Mouse (Mus musculus): ENCODE results near the gene Angel1.

The Angel1 gene

DNA sequence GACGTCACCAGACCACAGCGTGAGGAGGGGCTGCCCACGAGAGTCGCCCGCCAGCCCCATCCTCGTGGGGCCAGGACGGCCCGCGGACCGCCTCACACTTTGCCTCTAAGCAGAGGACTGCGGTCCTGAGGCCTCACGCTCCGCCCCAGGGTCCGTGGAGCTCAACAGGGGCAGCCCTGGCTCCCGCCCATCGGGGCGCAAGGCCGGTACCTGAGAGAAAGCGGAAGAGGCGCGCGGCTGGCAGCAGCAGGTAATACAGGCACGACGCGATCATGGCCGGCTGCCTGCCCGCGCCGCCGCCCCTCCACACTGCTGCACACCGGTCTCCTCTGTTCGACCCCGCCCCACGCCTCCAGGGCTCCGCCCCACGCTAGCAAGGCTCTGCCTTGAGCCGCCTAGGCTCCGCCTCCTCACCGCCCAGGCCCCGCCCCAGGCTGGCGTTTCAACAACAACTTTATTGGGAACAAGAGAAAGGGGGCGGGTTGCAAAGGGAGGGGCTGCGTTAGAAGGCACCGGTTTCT is at the start of gene Angel1:
Angel1 (minus strand) TSS at position 341 of the 521 bp plus-strand sequence.
- DNase-seq (ENCODE audit: low read depth), result no peak

DNA sequence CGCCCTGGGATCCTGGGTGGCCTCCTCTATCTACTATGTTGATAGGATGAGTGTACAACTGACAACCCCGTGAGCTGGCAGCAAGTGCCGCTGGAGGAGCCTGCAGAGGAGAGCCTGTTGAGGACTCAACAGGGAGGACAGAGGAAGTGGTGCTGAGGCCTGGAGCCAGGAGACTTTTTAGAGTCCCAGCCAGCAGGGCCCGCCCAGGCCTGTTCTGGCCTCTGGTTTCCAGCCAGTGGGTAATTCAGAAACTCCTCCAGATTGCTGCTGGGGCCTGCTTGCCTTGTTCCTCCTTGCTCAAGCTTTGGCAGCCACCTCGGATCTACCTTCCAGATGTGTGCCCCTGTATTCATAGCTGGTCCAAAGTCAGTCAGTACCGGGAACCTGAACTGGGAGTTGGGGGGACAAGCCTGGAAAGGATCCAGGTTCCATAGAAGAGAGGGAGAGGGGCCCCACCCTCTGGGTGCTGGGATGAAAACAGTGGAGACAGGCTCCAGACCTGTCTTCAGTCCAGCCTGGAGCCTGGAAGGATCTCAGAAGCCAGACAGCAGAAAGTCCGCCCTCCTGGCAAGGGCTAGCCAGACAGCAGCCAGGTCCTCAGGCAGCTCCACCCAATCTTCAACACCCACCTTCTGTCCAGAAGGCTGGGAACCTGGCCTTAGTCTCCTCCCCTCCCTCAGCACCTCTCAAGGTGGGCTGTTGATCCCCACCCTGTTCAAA is 49.5 kb upstream of the Angel1 start:
- DNase-seq (ENCODE audit: low read depth), result no peak

DNA sequence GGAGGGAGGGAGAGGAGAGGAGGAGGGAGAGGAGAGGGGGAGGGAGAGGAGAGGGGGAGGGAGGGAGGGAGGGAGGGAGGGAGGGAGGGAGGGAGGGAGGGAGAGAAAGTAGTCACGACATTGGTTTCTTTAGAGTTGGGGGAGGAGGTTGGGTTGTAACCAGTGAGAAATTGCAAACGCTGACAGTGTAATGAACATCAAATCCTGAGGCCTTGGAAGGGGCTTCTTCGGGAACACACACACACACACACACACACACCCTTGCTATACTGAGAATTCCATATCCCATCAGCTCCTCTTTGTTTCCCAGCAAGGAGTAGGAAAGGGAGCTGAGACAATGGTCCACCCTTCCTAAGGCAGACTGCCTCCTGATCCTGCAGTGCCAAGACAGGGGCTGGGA is 46.3 kb upstream of the Angel1 start:
- DNase-seq (ENCODE audit: low read depth), result no peak

DNA sequence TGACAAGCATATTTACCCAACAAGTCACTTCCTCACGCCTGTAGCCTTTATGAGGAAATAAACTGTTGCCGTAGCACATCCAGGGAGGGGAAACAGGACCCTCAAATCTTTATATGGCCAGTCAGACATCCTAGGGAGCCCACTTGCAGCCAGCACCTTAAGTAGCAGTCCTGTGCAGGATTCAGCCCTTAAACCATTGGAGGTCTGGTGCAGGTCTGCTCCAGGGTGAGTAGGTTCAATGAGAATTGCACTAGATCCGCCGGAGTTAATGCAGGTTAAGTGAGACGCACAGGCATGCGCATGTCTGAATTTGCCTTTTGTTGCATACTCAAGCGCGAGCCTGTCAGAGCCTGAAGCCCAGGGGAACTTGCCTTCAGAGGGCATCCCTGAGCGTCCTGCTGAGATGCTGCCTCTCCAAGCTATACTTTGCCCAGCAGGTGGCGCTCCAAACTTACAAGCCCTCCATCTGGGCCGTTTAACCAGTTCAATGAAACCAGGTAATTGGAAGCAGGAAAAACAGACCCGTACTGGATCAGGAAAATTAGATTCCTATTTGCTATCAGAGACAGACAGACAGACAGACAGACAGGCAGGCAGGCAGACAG is 45.7 kb upstream of the Angel1 start:
- DNase-seq (ENCODE audit: low read depth), result peak; percentile 94

DNA sequence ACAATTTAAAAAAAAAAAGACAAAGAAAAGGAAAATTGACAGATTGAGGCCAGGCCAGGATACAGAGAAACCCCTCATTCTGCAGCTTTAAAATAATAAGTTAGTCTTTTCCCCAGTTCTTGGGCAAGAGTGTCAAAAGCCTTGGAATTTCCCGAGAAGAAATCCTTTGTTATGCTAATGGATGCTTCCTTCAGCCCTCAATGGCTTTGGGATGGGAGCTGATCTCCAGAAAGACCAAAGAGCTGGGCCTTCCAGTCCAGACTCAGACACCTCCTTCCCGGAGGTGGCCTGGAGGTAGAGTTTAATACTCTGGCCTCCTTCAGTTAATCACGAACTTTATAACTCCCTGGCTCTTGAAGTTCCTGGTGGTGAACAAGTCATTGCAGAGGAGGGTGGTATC is 44.7 kb upstream of the Angel1 start:
- DNase-seq (ENCODE audit: low read depth), result no peak

DNA sequence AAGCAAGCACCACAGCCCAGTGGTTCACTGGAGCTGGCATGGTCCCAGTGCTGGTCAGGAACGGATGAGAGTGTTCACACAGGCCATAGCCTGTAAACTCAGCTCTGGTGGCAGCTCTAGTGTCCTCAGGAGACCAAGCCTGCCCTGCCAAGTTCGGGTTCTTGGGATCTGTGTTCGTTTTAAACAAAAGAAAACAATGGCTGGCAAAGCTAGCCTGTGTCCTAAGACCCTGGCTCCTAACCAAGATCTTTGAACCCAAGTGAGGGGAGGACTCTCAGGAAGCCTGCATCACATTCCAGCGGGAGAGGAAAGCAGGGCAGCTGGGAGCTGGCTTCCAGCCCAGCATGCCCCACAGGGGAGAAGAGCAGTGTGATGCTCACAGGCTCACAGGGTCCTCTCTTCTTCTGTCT is 44.0 kb upstream of the Angel1 start:
- no peak for DNase-seq (ENCODE audit: low read depth)

DNA sequence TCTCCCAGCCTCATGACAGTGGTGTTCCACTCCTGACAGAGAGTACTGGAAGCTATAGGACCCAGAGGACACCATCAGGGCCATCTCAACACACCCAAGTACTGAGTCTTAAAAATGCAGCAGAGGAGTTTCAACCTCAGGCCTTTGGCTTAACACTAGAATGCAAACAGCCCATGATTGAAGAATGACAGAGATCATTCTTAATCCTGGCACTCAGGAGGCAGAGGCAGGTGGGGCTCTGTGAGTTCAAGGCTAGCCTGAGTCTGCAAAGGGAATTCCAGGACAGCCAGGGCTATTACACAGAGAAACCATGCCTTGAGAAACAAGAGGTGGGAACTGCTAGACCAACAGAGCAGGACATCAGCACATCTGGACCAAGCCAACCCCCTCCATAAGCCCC is 43.6 kb upstream of the Angel1 start:
- no peak for DNase-seq (ENCODE audit: low read depth)

DNA sequence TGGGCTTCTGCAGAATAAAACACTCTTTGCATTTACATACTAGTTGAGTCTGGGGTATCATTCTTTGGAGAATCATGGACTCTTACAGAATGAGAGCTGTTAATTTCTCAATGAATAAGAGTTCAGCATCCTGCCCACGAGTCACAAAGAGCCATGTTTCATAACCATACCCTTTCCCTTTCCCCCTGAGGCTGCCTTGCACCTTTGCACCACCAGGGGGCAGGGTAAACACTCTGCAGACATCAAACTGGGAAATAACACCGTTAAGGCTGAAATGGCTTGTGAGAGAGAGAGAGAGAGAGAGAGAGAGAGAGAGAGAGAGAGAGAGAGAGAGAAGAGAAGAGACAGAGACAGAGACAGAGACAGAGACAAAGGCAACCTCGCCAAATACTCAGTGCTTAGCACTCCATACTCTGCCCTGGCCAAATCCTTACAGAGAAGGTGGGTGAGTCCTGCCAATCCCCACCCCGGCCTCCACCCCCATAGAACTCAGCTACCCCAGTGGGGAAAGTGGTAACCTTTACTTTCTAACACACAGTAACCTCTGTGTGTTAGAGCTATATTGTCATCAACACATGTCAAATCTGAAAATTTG is 42.8 kb upstream of the Angel1 start:
- peak; percentile 77 for DNase-seq (ENCODE audit: low read depth)

DNA sequence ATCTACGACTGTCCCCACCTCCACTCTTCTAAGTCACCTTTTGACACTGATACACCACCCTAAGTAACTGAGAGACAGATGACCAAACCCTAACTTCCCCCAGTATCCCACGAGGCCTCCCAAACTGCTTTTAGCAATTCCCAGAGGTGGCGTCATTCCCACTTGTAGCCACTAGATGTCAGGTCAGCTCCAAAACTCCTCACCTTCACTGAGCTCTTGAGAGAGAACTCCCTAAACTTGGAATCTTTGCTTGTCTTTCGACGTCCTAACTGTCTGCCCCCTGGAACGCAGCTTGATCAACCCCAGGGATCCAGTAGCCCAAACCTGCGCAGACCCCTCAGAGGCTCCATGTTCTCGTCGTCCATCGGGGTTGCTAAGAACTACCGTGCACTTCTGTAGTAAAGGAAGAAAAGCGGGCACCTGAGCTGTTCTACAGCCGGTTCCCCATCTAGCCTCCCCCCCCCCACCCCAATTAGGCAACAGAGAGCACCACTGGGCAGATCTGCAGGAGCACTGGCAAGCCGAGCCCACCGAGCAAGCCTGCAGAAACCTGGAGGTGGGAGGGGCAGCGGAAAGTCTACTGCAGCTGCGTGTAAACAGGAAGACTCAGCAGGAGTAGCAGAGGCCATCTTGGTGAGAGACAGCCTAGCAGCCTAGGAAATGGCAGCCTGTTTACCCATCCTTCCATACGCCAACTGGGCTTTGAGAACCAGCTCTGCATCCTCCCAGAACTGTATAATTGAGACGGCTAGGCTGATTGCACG is 41.8 kb upstream of the Angel1 start:
- DNase-seq (ENCODE audit: low read depth), result peak; percentile 60

DNA sequence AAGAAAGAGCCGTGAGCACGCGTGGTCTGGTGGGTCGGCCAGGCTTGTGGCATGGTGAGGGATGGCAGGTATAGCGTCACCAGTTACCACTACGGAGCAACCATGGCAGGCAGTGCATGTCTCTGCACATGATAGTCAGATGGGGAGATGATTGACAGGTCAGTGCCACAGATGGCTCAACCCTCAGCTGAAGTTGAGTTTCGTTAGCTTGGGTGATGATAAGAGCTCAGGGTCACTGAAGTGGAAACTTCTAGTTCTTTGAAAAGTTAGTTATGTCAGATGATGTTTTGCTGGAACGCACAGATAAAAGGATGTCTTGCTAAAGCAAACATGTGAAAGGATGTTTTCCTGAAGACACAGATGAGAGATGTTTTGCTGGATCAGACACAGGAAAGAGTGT is 40.2 kb upstream of the Angel1 start:
- DNase-seq (ENCODE audit: low read depth), result no peak

DNA sequence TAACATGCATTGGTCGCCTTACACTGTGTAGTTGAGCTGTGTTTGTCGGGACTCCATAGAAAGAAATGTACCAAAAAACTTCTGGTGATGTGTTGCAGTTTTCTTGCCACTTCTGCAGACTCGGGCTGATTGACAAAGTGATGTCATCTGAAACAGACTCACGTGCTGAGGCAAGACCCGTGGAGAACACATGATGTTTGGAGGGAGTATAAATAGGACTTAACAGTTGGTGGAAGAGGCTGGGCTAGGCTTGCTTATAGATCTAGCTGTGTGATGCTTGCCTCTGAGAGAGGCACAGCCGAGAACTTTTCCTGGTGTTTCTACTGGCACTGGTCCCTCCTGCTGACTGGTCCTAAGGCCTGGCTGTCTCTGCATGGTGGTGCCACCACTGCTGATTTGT is 37.8 kb upstream of the Angel1 start:
- DNase-seq (ENCODE audit: low read depth), result no peak

DNA sequence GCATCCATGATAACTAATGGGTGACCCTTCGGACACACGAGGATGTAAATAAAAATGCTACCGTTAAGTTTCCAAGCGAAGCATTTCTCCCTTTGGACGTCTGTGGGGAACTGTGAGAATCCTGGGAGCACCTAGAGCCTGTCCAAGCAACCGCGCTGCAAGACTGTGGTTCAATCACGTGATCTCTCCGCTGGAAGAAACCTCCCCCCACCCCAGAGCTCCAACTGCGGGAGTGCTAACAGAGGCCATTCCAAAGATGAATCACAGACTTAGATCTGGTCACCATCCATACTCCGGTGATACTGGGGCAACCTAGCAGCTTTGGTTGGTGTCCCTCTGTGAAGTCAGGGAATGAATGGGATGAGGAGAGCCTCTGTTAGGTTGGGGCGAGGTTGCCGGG is 34.8 kb upstream of the Angel1 start:
- no peak for DNase-seq (ENCODE audit: low read depth)

DNA sequence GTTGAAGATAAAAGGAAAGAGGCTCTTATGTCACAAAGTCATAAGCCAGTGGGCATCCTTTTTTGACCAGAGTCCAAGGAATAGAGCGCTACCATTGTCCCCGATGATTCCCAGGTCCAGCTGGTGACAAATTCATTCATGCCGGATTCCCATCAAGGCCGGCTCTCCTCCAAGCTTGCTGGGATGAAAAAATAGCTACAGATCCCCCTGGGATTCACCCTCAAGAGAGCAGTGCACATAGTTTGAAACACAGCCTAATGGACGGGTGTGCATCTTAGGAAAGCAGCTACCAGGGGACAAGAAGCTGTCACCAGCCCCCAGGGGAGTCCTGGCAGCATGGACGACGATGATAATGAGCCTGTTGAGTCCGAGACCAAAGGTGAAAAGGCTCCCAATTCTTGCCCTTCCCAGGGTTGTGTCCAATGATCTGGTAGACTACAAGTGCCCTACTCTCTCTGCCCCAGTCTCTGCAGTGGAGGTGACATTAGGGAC is 8.1 kb upstream of the Angel1 start, which contains the start of gene Lrrc74a:
Lrrc74a (plus strand) TSS at position 51 of the 492 bp plus-strand sequence.
- DNase-seq (ENCODE audit: low read depth), result no peak

DNA sequence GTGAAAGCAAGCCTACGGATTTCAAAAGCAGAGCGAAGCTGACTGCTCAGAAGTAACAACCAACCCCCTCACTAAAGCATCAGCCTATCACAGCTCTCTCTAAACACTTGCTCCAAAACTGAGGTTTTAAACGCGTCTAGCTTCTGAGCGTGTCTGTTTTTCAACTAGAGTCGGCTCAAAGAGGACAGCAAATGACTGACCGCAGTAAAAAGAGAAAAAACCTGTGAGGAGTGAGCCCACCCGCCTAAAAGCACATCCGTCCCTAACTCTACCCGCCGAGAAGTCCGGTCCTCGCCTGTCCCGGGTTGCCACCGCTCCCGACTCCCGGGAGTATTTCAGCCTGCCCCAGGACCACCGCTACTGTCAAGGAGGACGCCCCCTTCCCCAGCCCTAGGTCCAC is 554 bp downstream of the Angel1 start:
- no peak for DNase-seq (ENCODE audit: low read depth)

DNA sequence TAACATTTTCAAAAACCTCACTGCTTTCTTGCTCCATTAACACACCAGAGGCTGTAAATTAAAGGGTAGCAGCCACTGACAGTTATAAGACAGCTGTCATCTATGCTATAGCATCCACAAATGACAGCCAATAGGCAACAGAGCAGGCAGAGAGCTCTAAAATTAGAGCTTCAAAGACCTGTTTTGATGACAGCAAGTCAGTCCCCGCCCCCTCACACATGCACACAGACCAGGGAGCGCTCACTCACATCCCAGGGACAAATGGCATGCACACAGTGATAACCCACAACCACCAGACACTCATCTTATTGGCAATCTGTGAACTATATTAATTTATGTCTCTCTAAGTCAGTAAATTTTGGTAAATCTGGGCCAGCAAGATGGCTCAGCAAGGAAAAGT is 2.0 kb downstream of the Angel1 start:
- DNase-seq (ENCODE audit: low read depth), result no peak

DNA sequence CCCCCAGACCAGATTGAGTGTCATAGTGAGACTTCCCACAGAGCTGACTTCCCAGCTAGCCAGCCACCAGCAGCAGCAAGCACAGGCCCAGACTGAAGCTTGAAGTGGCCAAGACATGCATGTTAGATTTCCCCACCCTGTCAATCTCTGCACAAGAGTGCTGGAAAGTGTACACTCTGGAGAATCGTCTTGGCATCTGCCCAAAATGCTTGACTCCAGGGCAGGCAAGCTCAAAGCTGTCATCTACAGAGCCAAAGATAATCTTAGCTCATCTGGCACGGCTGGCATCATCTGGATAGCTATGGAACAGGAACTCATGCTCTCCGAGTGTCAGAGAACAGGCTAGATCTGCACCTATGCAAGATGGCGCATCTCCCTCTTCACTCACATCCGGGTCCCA is 4.8 kb downstream of the Angel1 start:
- DNase-seq (ENCODE audit: low read depth), result no peak

DNA sequence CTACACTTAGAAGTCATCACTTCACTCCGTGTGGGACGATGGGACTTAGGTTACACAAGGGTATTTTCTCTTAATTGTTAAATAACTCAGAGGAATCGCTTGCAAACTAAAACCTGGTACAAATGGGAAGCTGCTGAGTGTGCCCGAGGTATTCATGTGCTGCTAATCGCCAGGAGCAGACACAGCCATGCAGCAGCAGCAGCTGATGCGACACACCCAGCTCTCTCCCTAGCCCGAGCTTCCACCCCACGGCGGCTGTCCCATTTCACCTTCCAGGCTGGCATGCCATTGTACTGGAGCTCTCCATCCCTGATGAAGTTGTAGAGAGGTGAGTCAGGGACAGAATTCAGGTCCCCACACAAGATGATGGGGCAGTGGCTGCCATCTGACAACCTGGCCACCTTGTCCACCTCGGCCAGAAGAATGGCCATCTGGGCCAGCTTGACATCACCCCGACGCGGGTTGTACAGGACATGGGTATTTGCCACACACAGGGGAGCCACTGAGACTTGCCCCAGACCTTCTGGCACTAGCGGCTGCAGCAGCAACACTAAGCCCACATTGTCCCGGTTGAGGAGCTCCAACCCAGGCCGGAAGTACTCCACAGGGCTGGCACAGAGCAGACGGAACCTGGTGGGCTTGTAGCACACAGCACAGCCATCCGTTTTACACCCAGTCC is 6.2 kb downstream of the Angel1 start:
- no peak for DNase-seq (ENCODE audit: low read depth)

DNA sequence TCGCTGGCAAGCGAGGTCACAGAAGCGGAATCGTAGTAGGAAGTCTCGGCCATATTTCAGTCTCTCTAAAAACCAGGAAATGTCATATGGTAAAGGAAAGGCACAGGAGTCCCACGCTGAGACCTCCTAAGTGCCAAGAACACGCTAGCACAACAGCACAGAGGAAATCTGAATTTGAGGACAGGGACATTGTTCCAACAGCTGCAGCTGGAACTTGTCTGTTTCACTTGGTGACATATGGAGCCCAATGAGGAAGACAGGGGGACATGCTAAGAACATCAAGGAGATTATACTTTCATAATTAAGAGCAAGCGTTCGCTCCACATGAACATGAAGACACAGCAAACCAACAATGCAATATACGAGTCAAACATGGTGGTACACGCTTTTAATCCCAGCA is 9.3 kb downstream of the Angel1 start:
- no peak for DNase-seq (ENCODE audit: low read depth)

DNA sequence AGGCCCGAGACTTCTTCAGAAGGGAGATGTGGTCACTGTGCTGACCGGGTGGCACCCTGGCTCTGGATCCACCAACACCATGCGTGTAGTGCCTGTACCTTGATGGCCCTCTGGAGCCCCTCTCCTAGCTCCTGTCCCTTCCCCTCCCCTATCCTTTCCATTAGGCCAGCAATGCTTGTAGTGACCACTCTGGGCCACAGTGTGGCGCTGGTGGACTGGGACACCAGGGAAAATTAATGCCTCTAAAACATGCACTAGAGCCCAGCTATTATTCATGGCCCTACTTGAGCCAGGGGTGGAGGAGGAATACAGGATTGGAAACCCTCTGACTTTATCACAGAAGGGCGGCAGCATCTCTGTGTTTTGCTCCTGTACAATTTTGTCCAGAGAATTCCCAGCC is 10.9 kb downstream of the Angel1 start:
- DNase-seq (ENCODE audit: low read depth), result peak; percentile 50

DNA sequence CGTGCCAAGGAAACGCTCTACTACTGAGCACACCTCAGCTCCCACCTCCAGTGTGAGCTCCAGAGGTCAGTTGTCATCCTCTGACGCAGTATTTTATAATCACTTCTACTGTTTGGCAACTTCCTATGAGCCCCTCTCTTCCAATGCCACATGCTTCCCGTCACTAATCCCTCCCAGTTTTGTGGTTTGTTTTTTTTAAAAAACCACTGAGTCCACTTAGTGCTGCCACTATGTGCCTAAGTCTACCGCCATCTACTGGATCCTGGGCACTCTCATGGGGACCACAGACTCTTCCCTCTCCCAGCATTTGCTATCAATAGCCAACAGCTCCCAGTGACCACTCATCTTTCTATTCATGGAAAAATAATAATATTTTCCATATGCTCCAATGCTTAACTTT is 12.2 kb downstream of the Angel1 start:
- peak; percentile 95 for DNase-seq (ENCODE audit: low read depth)

DNA sequence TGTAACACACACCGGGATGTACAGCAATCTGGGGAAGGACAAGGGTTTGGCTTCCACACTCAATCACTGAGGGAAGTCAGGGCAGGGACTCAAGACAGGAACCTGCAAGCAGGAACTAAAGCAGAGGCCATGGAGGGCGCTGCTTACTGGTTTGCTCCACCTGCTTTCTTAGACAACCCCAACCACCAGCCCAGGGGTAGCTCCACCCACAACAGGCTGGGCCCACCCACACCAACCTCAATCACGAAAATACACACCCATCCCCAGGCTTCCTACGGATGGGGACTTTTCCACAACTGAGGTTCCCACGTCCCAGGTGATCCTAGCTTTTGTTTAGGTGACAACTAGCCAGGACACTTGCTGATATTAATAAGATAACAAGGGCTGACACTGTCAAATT is 20.4 kb downstream of the Angel1 start:
- no peak for DNase-seq (ENCODE audit: low read depth)

DNA sequence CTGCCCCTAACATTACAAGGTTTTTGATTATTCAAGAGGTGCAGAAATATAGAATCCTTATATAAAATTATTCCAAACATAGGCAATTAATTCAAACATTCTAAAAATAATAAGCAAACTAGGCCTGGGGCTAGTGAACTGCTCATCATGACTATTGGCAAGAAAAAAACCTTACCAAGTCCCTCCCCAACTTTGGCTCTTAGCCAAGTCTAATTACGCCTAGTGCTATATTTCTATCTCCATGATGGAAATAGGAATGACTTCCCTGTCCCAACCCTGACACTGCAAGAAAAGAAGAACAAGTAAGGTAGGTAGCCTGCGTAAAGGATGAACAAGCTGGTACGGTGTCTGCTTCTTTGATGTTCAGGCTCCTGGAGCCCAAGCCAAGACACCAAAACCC is 23.6 kb downstream of the Angel1 start:
- no peak for DNase-seq (ENCODE audit: low read depth)
